ENCODE assay signal across 15 mouse cellular contexts in the genomic region with DNA sequence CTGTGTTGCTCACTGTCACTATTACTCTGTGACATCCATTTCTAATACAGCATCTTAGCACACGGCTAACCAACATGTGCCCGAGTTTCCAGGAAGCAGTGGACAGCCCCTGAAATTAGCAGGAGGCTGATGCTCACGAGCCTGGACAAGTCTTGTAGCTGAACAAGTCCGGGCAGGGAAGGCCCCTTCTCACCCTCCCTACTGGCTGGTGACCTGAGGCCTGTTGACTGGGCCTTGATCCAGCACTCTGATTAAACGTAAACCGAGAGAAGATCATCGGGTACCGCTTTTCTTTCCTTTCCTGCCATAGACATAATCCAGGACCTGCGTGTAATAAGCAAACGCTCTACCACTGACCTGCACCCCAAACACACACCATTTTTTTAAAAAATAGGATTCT. TPM values are rescaled to one million over a fixed set of nuclear protein-coding genes. Genes with fewer than 3 reads are reported as not detected.
"Had no signal": no experiment of that assay in that cellular context is flagged by ENCODE, and none has a peak within 500 bp of the region (broad histone marks: within the 10 kb centered on the region; RNA-seq: fewer than 3 reads in every experiment).

No protein-coding gene starts in this region.

- ATAC-seq: hindbrain, postnatal 0 days; lung, postnatal 0 days; midbrain, embryonic 13.5 days had no signal

- H3K4me1 ChIP-seq: kidney, embryonic 15.5 days; limb, embryonic 10.5 days; midbrain, embryonic 13.5 days; neural tube, embryonic 12.5 days; stomach, embryonic 15.5 days had no signal

- H3K9me3 ChIP-seq: kidney, embryonic 15.5 days; limb, embryonic 10.5 days; liver, embryonic 15.5 days; midbrain, embryonic 13.5 days; neural tube, embryonic 12.5 days; stomach, embryonic 15.5 days had no signal

- H3K9ac ChIP-seq: kidney, embryonic 15.5 days; liver, embryonic 15.5 days; midbrain, embryonic 13.5 days; neural tube, embryonic 12.5 days; stomach, embryonic 15.5 days had no signal

- H3K4me3 ChIP-seq: kidney, embryonic 15.5 days; left cerebral cortex, adult 2 months; limb, embryonic 10.5 days; liver, embryonic 15.5 days; midbrain, embryonic 13.5 days; myocyte; neural tube, embryonic 12.5 days; stomach, embryonic 15.5 days had no signal

- DNase-seq: lung, adult 2 months; lung, postnatal 36 days; thymus, postnatal 14 days had no signal

- H3K4me2 ChIP-seq: kidney, embryonic 15.5 days; liver, embryonic 11.5 days; liver, embryonic 15.5 days; midbrain, embryonic 13.5 days; neural tube, embryonic 12.5 days; stomach, embryonic 15.5 days had no signal

- H3K27me3 ChIP-seq: kidney, embryonic 15.5 days; liver, embryonic 15.5 days; midbrain, embryonic 13.5 days; neural tube, embryonic 12.5 days; stomach, embryonic 15.5 days had no signal

- H3K27ac ChIP-seq: hindbrain, postnatal 0 days; kidney, embryonic 15.5 days; left cerebral cortex, adult 2 months; limb, embryonic 10.5 days; liver, embryonic 15.5 days; midbrain, embryonic 13.5 days; neural tube, embryonic 12.5 days; stomach, embryonic 15.5 days had no signal

RNA-seq across cellular contexts. Expression of gene D930020B18Rik, which starts 33.2 kb away (rescaled TPM):
- polyA plus RNA-seq: liver, embryonic 11.5 days; liver, embryonic 15.5 days; myocyte; neural tube, embryonic 12.5 days; spleen, adult 2 months had no signal
